Mouse (Mus musculus) lung, postnatal 0 days (tissue): ENCODE measurements around the gene Mfap3.

ENCODE experiments used
- CTCF ChIP-seq: IDR thresholded peaks from 2 replicates; pipeline ENCODE4 v1.5.1; 2016; ENCODE audit warnings: antibody characterized with exemption, mild to moderate bottlenecking
- EP300 ChIP-seq: IDR thresholded peaks from 2 replicates; pipeline ENCODE4 v1.6.1; 2016; ENCODE audit warnings: antibody characterized with exemption, mild to moderate bottlenecking, control low read depth

DNA sequence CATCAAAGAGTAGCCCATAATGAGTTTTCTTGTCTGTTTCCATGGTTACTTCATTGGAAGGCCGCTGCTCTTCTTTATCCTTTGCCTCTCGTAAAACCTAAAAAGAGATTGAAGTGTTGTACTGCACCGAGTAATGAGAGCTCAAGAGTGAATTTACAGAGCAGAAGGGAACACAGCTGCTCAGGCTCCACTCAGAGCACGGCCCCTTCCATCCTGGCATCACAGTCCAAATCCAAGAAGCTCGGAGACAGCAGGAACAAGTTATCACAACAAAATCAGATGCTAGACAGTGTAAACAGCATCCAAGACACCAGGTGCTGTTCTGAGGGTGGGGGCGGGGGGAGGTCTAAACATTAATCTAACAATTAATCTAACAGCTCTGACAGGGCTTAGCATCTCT lies 11.6 kb upstream of the Mfap3 start:
- TF ChIP-seq EP300 (no peak), CTCF (no peak)
